ENCODE assay signal across 8 mouse cellular contexts in genomic region chr4:150272725-150273124, GRCm38 (mm10). TPM values are rescaled to one million over a fixed set of nuclear protein-coding genes. Genes with fewer than 3 reads are reported as not detected.
DNase-seq lines count a peak whose midpoint lies in the region; ATAC-seq and TF ChIP-seq lines count a peak whose summit lies in the region.

No protein-coding gene starts in this region.

- no peak for TF ChIP-seq CTCF in CH12.LX (conservative IDR thresholded peaks at IDR 0.05 in 1 of 2, IDR thresholded peaks at IDR 0.05 in 1 of 2; ENCODE audit: low read depth in 2 of 2, low read length in 2 of 2)
- TF ChIP-seq CTCF in lung, embryonic 14.5 days (IDR thresholded peaks at IDR 0.05; ENCODE audit: low read depth) = no peak
- TF ChIP-seq CTCF in left cerebral cortex, adult 2 months (IDR thresholded peaks at IDR 0.05) = no peak

- peak; percentile 83 for DNase-seq in CH12.LX (ENCODE audit: extremely low read depth)
- peak; percentile 45 for DNase-seq in embryonic facial prominence, embryonic 10.5 days (ENCODE audit: low spot score)
- DNase-seq in heart, embryonic 10.5 days (ENCODE audit: low spot score) = no peak
- peak; percentile 96 for DNase-seq in kidney, adult 9 months
- DNase-seq in lung, embryonic 14.5 days = peak; percentile 85
- DNase-seq in skeletal muscle tissue, adult 2 months (ENCODE audit: low read depth, low spot score) = peak; percentile 87
- DNase-seq in left cerebral cortex, adult 2 months (ENCODE audit: extremely low spot score in 1 of 2, low spot score in 2 of 2) = no peak
- no peak for DNase-seq in frontal cortex, postnatal 14 days (ENCODE audit: low spot score in 2 of 2)

- no peaks in the 10 kb centered on the region for H3K79me2 ChIP-seq in CH12.LX (replicated peaks; ENCODE audit: control insufficient read depth, extremely low read depth, insufficient read depth, poor library complexity, severe bottlenecking)

- no peaks in the 10 kb centered on the region for H3K9me3 ChIP-seq in CH12.LX (replicated peaks; ENCODE audit: low read length)
- no peaks in the 10 kb centered on the region for H3K9me3 ChIP-seq in embryonic facial prominence, embryonic 10.5 days
- H3K9me3 ChIP-seq in heart, embryonic 10.5 days = no peaks in the 10 kb centered on the region
- H3K9me3 ChIP-seq in lung, embryonic 14.5 days (ENCODE audit: low read depth, low read length) = no peaks in the 10 kb centered on the region

- TF ChIP-seq EP300 in CH12.LX (IDR thresholded peaks at IDR 0.05; ENCODE audit: low read length) = peak; percentile 68

- no peak overlapping the region for H3K27ac ChIP-seq in CH12.LX (ENCODE audit: insufficient read depth, low read depth)
- peak overlapping the region; percentile 66 for H3K27ac ChIP-seq in embryonic facial prominence, embryonic 10.5 days (replicated peaks)
- H3K27ac ChIP-seq in heart, embryonic 10.5 days = peak overlapping the region; percentile 50
- H3K27ac ChIP-seq in lung, embryonic 14.5 days (ENCODE audit: low read depth) = peak overlapping the region; percentile 55
- no peak overlapping the region for H3K27ac ChIP-seq in left cerebral cortex, adult 2 months

- peaks cover 21 to 47% of the 10 kb centered on the region in 2 experiments for H3K4me1 ChIP-seq in CH12.LX (ENCODE audit: control insufficient read depth in 1 of 2, insufficient read depth in 2 of 2)
- H3K4me1 ChIP-seq in embryonic facial prominence, embryonic 10.5 days = peaks cover 39% of the 10 kb centered on the region
- H3K4me1 ChIP-seq in heart, embryonic 10.5 days = peaks cover 40% of the 10 kb centered on the region
- peaks cover 15% of the 10 kb centered on the region for H3K4me1 ChIP-seq in lung, embryonic 14.5 days (ENCODE audit: insufficient read depth)

- H3K9ac ChIP-seq in CH12.LX (ENCODE audit: insufficient read depth, low read depth) = no peak overlapping the region
- H3K9ac ChIP-seq in lung, embryonic 14.5 days = no peak overlapping the region

- H3K36me3 ChIP-seq in CH12.LX (replicated peaks in 1 of 2; ENCODE audit: control insufficient read depth in 1 of 2, insufficient read depth in 1 of 2, low read length in 1 of 2) = no peaks in the 10 kb centered on the region
- no peaks in the 10 kb centered on the region for H3K36me3 ChIP-seq in embryonic facial prominence, embryonic 10.5 days (replicated peaks)
- no peaks in the 10 kb centered on the region for H3K36me3 ChIP-seq in heart, embryonic 10.5 days
- H3K36me3 ChIP-seq in lung, embryonic 14.5 days (ENCODE audit: insufficient read depth) = no peaks in the 10 kb centered on the region

- intact Hi-C loops in left cerebral cortex, adult 2 months (cut with DNase I) = no loop called here

- dilution Hi-C loops in CH12.LX (cut with MboI; ENCODE audit: extremely low pct_ligation_motif_present, extremely low pct_unique_long_range_greater_than_20kb, low sequenced_read_pairs) = no loop called here

- peak overlapping the region; percentile 30 for H3K4me2 ChIP-seq in CH12.LX (ENCODE audit: insufficient read depth, low read depth, poor library complexity, severe bottlenecking)
- peak overlapping the region; percentile 30 for H3K4me2 ChIP-seq in lung, embryonic 14.5 days

- no peak for TF ChIP-seq RAD21 in CH12.LX (IDR thresholded peaks at IDR 0.05; ENCODE audit: low read depth, low read length)

- in situ Hi-C loops in CH12.LX (cut with MboI; ENCODE audit: low pct_ligation_motif_present, low pct_unique_long_range_greater_than_20kb, low sequenced_read_pairs) = no loop called here

- peak; percentile 60; the same call in 1 of the 2 replicates for ATAC-seq in lung, embryonic 14.5 days (ENCODE audit: insufficient read depth)

- H3K4me3 ChIP-seq in CH12.LX (replicated peaks in 1 of 3; ENCODE audit: low read depth in 2 of 3, low read length in 2 of 3, poor library complexity in 1 of 3) = no peak overlapping the region
- peak overlapping the region; percentile 28; the same call in 1 of the 2 replicates for H3K4me3 ChIP-seq in embryonic facial prominence, embryonic 10.5 days
- H3K4me3 ChIP-seq in heart, embryonic 10.5 days = no peak overlapping the region
- no peak overlapping the region for H3K4me3 ChIP-seq in lung, embryonic 14.5 days (ENCODE audit: low read depth, low read length)
- no peak overlapping the region for H3K4me3 ChIP-seq in left cerebral cortex, adult 2 months

- TF ChIP-seq POLR2A in CH12.LX (IDR thresholded peaks at IDR 0.05; ENCODE audit: low read depth, low read length) = no peak

- WGBS in embryonic facial prominence, embryonic 10.5 days = 19% methylated on average over 9 of the region's 9 CpGs
- WGBS in heart, embryonic 10.5 days = 29% methylated on average over 9 of the region's 9 CpGs
- 3% methylated on average over 9 of the region's 9 CpGs for WGBS in lung, embryonic 14.5 days

- H3K27me3 ChIP-seq in CH12.LX (replicated peaks) = no peaks in the 10 kb centered on the region
- no peaks in the 10 kb centered on the region for H3K27me3 ChIP-seq in embryonic facial prominence, embryonic 10.5 days (replicated peaks; ENCODE audit: low read depth, poor library complexity, severe bottlenecking)
- H3K27me3 ChIP-seq in heart, embryonic 10.5 days (ENCODE audit: insufficient read depth, poor library complexity, severe bottlenecking) = no peaks in the 10 kb centered on the region
- H3K27me3 ChIP-seq in lung, embryonic 14.5 days (ENCODE audit: insufficient read depth, low read length) = no peaks in the 10 kb centered on the region

TF ChIP-seq in CH12.LX, 34 proteins besides CTCF, POLR2A, EP300 and RAD21 (continues in another document):
- TF ChIP-seq PAX5 (IDR thresholded peaks at IDR 0.05; ENCODE audit: low read length) (no peak), MEF2A (IDR thresholded peaks at IDR 0.05; ENCODE audit: borderline replicate concordance, low read depth, low read length) (0 out of 2 replicates have a peak, but pooled peaks have one; percentile 41), TCF12 (IDR thresholded peaks at IDR 0.05; ENCODE audit: low read depth, low read length) (peak; percentile 45; the same call in 1 of the 2 replicates), UBTF (IDR thresholded peaks at IDR 0.05; ENCODE audit: low read depth, low read length) (no peak), JUN (IDR thresholded peaks at IDR 0.05; ENCODE audit: insufficient read depth, low read depth, low read length) (no peak), NELFE (IDR thresholded peaks at IDR 0.05; ENCODE audit: low read depth, low read length) (no peak), POLR2AphosphoS2 (IDR thresholded peaks at IDR 0.05; ENCODE audit: low read depth, low read length) (no peak), ZKSCAN1 (IDR thresholded peaks at IDR 0.05; ENCODE audit: borderline replicate concordance, low read depth, low read length) (no peak), GABPA (IDR thresholded peaks at IDR 0.05; ENCODE audit: insufficient replicate concordance, low read depth, low read length) (no peak), MYC (IDR thresholded peaks at IDR 0.05; ENCODE audit: low read depth, low read length) (peak; percentile 59; the same call in 1 of the 2 replicates), MAX (IDR thresholded peaks at IDR 0.05; ENCODE audit: low read length) (peak; percentile 79), JUND (conservative IDR thresholded peaks at IDR 0.05; ENCODE audit: low read depth, low read length) (no peak), MAFK (IDR thresholded peaks at IDR 0.05; ENCODE audit: insufficient replicate concordance, low read length) (0 out of 2 replicates have a peak, but pooled peaks have one; percentile 49), TBP (conservative IDR thresholded peaks at IDR 0.05; ENCODE audit: low read depth, low read length) (0 out of 2 replicates have a peak, but pooled peaks have one; percentile 24), ZC3H11A (IDR thresholded peaks at IDR 0.05; ENCODE audit: low read depth, low read length) (no peak), ZMIZ1 (IDR thresholded peaks at IDR 0.05; ENCODE audit: low read depth, low read length) (no peak), HCFC1 (IDR thresholded peaks at IDR 0.05; ENCODE audit: low read depth, low read length) (no peak), SIN3A (IDR thresholded peaks at IDR 0.05; ENCODE audit: low read length) (peak; percentile 70), CHD2 (IDR thresholded peaks at IDR 0.05; ENCODE audit: low read length) (no peak), KAT2A (IDR thresholded peaks at IDR 0.05; ENCODE audit: insufficient replicate concordance, low read length) (no peak), E2F4 (IDR thresholded peaks at IDR 0.05; ENCODE audit: insufficient replicate concordance, low read depth, low read length) (no peak), ELF1 (IDR thresholded peaks at IDR 0.05; ENCODE audit: low read depth, low read length) (no peak), CHD1 (IDR thresholded peaks at IDR 0.05; ENCODE audit: low read depth, low read length) (no peak), ETS1 (conservative IDR thresholded peaks at IDR 0.05; ENCODE audit: low read depth, low read length) (peak; percentile 91), MAZ (IDR thresholded peaks at IDR 0.05; ENCODE audit: low read depth, low read length) (no peak), IRF4 (IDR thresholded peaks at IDR 0.05; ENCODE audit: low read depth, low read length) (peak; percentile 49; the same call in 1 of the 2 replicates), USF1 (IDR thresholded peaks at IDR 0.05; ENCODE audit: low read depth, low read length) (peak; percentile 45), BHLHE40 (IDR thresholded peaks at IDR 0.05; ENCODE audit: low read depth, low read length) (peak; percentile 96), ZNF384 (IDR thresholded peaks at IDR 0.05; ENCODE audit: low read depth, low read length) (no peak)

RNA-seq across cellular contexts. Expression of gene Rere, which starts 8.7 kb away (rescaled TPM):
- 8.2 and 8.7 TPM in 2 replicates for total RNA-seq in CH12.LX (2012; rRNA removed)
- 3.1 and 3.4 TPM in 2 replicates for total RNA-seq in CH12.LX (2014; rRNA removed)
- polyA plus RNA-seq in CH12.LX (2012; ENCODE audit: insufficient read length, low read depth) = 28.2 and 36.5 TPM in 2 replicates
- polyA plus RNA-seq in embryonic facial prominence, embryonic 10.5 days (2016; fragmentation: Nextera tagmentation; extraction: Ambion mirVana) = 26.1 and 31.4 TPM in 2 replicates
- 27.6 and 31.6 TPM in 2 replicates for polyA plus RNA-seq in heart, embryonic 10.5 days (2016; fragmentation: Nextera tagmentation; extraction: Ambion mirVana)
- 41.1 and 41.5 TPM in 2 replicates for polyA plus RNA-seq in lung, embryonic 14.5 days (2014; fragmentation: Nextera tagmentation; extraction: Ambion mirVana)
- total RNA-seq in left cerebral cortex, adult 2 months (2021) = 100 to 1,000 TPM; 113 to 125 TPM

RNA-seq across cellular contexts. Expression of gene Eno1, which starts 36.2 kb away (rescaled TPM):
- total RNA-seq in CH12.LX (2012; rRNA removed) (1,210 and 1,985 TPM in 2 replicates), CH12.LX (2014; rRNA removed) (903 and 1,109 TPM in 2 replicates)
- 1,272 and 1,619 TPM in 2 replicates for polyA plus RNA-seq in CH12.LX (2012; ENCODE audit: insufficient read length, low read depth)
- 3,458 and 4,025 TPM in 2 replicates for polyA plus RNA-seq in embryonic facial prominence, embryonic 10.5 days (2016; fragmentation: Nextera tagmentation; extraction: Ambion mirVana)
- 3,222 and 3,587 TPM in 2 replicates for polyA plus RNA-seq in heart, embryonic 10.5 days (2016; fragmentation: Nextera tagmentation; extraction: Ambion mirVana)
- 1,829 and 1,952 TPM in 2 replicates for polyA plus RNA-seq in lung, embryonic 14.5 days (2014; fragmentation: Nextera tagmentation; extraction: Ambion mirVana)
- total RNA-seq in left cerebral cortex, adult 2 months (2021) = 100 to 1,000 TPM; 410 TPM

Comparison
In these comparisons a context has a peak if more than half of its experiments do, and no peak if none do; other contexts are left out.
1. DNase-seq: peak in CH12.LX (single experiment), embryonic facial prominence, embryonic 10.5 days (single experiment), kidney, adult 9 months (single experiment), lung, embryonic 14.5 days (single experiment) and skeletal muscle tissue, adult 2 months (single experiment); none in heart, embryonic 10.5 days (single experiment), left cerebral cortex, adult 2 months (0 of 2) and frontal cortex, postnatal 14 days (0 of 2).
2. H3K27ac ChIP-seq: peak in embryonic facial prominence, embryonic 10.5 days (single experiment), heart, embryonic 10.5 days (single experiment) and lung, embryonic 14.5 days (single experiment); none in CH12.LX (single experiment) and left cerebral cortex, adult 2 months (single experiment).